Mouse (Mus musculus) kidney, postnatal 14 days (tissue): ENCODE results near the gene Zcchc10.
"Not testable (repeated sequence)": the region's sequence is repeated elsewhere in the genome, so short reads cannot be mapped to it uniquely, and the experiment has no call there.

Experiments used
- DNase-seq: peaks from one replicate; pipeline ENCODE4 v3.0.0; 2022; ENCODE audit warnings: mixed read lengths

The Zcchc10 gene

DNA sequence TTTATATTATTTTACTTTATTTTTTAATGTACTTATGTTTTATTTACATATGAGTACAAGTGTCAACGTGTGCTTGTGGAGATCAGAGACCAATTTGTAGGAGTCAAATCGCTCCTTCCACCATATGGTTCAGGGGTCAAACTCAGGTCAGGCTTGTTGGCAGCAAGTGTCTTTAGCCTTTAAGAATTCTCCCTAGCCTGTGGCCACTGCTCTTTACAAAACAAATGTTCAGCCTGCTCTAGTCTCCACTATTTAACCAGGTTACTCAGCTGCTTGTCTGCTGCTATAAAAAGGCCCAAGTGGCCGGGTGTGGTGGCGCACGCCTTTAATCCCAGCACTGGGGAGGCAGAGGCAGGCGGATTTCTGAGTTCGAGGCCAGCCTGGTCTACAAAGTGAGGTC is 6.4 kb upstream of the Zcchc10 start:
- DNase-seq: no peak

DNA sequence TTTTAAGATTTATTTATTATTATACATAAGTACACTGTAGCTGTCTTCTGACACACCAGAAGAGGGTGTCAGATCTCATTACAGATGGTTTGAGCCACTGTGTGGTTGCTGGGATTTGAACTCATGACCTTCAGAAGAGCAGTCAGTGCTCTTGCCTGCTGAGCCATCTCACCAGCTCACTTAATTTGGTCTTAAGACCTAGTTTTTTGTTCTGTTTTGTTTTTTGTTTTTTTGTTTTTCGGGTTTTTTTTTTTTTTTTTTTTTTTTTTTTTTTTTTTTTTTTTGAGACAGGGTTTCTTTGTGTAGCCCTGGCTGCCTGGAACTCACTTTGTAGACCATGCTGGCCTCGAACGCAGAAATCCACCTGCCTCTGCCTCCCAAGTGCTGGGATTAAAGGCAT is 5.9 kb upstream of the Zcchc10 start:
- not testable (repeated sequence) for DNase-seq

DNA sequence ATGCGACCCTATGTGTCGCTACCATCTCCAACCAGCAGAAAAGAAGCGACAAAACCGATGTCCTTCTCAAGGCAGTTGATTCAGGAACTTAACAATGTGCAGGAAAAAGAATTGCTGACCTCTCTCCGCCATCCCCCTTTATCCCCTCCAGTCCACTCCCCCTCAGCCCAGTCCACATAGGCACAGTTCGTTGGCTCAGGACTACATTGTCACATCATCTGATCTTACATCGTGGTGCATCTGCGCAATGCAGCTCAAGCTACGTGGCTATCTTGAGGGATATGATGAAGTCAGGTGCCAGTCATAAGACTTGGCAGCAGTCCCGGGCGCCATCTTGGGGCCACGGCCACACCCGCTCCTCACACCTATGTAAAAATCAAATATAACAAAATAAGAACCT is 4.6 kb upstream of the Zcchc10 start:
- not testable (repeated sequence) for DNase-seq

DNA sequence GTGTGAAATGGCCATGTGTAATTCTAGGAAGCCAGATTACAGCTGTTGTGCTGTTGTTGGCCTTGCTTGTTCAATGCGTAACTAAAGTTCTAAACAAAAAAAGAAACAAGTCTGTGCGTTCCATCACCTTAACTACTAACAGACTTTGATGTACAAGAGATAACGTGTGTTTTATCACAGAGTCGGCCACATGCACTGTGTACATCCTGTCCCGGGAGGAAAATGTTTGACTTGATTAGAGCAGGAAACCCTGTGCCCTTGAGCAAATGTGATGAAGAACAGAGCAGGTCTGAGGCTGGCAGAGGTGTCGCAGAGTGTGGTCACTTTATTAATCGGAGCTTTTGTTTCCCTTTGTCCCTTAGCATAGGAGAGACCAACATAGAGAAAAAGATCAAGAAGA is 5.8 kb downstream of the Zcchc10 start:
- no peak for DNase-seq

DNA sequence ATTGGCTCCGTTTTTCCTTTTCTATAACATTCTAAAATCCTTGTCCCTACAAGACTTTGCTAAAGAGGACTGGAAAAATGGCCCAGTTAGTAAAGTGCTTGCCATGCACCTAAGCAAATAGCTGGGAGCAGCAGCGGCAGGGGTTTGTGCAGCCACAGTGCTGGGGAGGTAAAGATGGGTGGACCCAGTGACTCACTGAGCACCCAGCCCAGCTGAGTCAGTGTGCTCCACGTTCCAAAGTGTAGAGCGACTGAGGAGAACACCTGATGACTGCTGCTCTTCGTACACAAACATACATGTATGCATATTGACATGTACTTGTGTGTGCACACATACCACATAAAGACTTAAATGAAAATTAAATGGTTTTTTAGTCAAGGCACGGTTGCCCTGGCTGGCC is 6.6 kb downstream of the Zcchc10 start:
- DNase-seq: no peak

DNA sequence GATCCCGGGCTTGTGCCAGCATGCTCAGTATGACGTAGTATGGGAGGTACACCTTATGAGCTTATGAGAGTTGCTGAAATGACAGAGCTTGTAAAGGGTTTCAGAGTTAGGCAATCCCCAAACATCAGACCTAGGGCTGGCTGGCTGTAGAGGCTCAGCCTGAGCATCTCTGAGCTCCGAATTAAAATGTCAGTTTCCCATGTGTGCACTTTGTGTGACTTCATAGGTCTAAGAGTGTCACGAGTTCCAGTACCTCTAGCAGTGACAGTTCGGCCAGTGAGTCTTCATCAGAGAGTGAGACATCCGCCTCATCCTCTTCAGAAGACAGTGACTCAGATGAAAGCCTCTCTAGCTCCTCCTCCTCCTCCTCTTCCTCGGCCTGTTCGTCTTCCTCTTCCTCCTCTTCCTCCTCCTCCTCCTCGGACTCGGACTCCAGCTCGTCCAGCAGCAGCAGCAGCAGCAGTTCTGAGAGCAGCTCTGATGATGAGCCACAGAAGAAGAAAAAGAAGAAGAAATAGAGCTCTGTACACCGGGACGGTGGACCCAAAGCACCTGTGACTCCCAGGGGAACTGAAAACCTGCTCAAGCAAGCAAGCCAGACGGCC is 7.7 kb downstream of the Zcchc10 start:
- no peak for DNase-seq

DNA sequence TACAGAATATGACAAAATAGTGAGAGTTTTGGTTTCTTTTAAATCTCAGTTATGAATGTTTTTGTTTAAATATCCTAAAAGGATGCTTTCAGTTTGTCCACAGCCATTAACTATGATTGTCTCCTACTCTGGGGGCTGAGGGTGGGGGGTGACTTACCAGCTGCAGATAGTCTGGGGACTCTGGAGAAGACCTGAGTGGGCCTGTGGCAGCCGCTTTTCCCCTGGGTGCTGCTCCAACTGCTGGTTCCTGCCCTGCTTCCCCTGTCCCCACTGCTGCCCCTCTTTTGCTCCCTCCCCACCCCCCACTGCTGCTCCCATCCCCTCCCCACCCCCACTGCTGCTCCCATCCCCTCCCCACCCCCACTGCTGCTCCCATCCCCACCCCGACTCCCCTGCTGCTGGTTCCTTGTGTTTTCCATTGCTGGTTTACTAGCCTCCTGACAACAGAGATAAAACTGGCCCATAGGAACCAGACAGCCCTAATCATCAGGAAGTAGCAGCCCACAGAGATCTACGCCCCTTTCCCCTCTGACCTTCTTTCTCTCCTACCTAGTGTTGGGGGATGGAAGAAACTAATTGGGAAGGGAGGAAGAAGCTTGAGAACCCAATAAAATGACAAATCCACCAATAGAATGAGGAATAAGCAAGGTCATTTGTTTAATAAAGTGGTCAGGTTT is 11.2 kb downstream of the Zcchc10 start:
- no peak for DNase-seq

DNA sequence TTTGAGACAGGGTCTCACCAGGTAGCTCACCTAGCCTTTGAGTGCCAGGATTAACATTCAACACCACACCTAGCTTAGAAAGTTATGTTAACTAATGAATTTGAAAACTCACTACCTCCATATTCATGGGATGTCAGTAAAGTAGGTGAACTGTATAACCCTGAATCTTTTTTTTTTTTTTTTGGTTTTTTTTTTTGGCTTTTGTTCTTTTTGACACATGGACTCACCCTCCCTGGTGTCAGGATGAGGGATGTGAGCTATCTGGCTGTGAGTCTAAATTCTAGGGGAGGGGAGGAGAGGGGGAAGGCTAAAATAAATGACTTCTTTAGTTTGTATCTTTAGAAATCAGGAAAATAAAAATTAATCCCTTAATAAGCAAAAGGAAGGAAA is 11.7 kb downstream of the Zcchc10 start:
- no peak for DNase-seq

DNA sequence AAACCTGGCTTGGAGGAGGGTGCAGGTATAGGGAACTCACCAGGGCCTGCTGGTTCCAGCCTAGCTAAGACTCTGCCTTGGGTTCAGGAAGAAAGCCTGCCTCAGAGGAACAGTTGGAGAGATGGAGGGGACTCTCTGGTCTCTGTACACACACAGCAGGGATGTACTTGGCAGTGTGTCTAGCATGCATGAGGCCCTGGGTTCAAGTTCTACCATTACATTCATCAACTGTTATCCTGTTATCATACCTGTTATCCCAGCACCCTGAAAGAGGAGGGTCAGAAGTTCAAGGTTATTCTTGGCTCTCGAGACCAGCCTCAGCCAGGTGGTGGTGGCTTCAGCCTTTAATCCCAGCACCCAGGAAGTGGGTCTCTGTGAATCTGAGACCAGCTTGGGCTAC is 12.4 kb downstream of the Zcchc10 start:
- no peak for DNase-seq

DNA sequence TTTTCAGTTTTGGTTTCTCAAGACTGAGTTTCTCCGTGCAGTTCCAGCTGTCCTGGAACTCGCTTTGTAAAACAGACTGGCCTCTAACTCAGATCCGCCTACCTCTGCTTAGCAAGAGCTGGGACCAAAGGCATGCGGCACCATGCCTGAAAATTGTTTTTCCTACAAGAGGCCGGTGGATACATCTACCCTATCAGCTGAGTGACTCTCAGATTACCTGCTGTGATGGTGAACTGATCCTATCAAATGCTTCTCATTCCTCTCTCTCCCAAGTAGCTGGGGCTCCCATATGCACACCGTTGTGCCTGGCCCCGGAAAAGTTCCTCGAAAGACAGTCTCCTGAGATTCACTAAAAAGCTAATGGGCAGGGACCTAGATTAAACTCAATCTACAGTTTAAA is 13.2 kb downstream of the Zcchc10 start:
- DNase-seq: no peak

DNA sequence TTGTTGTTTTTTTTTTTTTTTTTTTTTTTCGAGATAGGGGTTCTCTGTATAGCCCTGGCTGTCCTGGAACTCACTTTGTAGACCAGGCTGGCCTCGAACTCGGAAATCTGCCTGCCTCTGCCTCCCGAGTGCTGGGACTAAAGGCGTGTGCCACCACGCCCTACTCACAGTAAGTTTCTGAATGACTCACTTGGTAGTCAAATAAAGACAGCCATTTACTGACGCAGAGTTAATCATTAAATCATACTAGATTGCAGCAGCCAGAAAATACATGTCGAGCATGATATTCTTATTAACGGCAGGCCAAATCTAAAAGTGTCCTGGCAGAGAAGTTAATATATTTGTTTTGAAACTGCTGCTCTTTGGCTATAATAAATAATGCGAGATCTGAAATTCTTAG is 16.5 kb downstream of the Zcchc10 start:
- not testable (repeated sequence) for DNase-seq

DNA sequence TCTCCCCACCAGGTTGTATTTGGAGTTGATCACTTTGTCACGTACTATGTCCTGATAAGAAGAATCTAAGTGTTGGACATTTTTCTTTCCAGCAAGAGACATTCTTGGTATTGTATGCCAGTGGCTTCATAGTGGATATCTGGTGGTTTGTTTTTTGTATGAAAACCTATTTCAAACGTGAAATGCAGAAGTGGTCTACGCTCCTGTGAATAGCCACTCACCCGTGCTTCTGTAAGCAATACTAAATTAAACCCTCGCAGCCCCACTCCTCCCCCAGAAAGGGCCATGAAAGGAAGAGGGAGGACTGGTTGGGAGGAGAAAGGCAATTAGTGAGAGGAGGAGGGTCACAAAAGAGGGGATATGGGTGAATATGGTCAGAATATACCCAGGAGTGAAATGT is 18.2 kb downstream of the Zcchc10 start:
- DNase-seq: no peak

DNA sequence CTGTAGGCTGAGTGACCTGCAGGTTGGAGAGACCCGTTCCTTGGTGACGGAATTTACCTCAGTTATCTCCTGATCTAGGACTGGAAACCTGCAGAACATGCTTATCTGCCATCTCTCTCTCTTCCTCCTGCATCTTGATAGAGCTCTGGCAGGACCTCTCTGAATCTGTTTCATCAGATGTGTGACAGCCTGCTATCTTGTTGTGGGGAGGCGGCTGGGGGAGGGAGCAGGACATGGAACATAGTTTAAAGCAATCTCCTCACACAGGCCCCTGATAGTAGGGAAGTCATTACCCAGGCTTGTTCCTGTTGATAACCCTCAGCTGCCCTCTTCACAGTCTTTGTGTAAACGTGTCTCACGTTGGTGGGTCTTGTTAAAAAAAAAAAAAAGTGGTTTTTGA is 20.8 kb downstream of the Zcchc10 start:
- DNase-seq: no peak

DNA sequence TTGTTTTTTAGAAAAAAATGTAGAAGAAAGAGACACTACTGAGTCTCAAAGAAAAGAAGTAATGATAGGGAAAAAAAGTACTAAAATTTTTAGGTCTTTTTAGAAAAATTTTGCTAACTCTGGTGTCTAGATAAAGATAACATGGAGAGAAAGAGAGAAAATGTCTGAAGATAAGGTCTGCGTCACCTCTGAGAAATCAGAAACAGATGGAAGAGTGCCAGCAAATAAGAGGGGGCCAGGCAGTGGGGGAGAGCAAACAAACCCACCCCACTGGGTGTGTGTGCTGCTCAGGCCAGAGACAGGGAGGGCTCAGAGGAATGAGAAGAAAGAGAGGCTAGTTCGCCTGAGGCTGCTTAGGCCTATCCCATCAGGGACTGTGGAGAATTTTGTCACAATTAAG is 21.3 kb downstream of the Zcchc10 start:
- no peak for DNase-seq

DNA sequence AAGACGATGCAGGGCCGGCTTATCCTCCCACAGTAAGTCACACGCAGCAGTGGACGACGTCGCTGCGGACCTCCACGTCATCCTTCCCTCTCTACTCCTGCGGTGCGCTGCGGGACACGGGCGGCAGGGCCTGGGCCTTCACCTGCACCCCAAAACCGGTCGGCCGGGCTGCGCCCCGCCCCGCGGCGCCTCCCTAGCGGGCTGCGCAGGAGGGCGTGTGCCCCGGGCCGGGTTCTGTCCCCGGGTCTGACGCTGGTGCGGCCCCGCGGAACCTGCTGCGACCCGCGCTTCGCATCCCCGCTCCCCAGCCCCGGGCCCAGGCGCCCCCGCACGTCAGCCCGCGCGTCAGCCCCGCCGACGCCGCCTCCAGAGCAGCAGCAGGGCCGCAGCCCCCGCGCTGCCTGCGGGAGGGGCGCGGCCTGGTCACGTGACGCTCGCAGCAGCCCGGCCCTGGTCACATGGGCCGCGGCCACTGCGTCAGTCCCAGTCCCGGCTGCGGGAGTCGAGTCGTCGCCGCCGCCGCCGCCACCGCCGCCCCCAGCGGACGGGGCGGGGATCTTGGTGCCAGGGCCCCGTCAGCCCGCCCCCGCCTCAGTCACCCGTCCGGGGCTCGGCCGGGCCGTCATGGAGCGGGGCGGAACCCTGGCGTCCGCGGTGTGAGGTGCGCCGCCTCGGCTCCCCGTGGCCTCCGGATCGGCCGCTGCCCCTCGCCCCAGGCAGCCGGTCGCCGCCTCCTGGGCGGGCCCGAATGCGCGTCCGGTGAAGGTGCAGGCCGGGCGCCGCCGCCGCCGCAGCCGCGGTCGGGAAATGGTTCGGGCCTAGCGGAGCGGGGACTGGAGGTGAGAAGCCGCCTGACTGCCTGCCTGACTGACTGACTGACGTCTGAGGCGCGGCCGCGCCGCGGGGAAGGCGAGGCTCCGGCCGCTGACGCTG is 26.1 kb downstream of the Zcchc10 start, which contains the start of gene Aff4:
Gene Aff4 (plus strand): TSS at position 543 of the 933 bp plus-strand sequence.
- peak; percentile 94 for DNase-seq

DNA sequence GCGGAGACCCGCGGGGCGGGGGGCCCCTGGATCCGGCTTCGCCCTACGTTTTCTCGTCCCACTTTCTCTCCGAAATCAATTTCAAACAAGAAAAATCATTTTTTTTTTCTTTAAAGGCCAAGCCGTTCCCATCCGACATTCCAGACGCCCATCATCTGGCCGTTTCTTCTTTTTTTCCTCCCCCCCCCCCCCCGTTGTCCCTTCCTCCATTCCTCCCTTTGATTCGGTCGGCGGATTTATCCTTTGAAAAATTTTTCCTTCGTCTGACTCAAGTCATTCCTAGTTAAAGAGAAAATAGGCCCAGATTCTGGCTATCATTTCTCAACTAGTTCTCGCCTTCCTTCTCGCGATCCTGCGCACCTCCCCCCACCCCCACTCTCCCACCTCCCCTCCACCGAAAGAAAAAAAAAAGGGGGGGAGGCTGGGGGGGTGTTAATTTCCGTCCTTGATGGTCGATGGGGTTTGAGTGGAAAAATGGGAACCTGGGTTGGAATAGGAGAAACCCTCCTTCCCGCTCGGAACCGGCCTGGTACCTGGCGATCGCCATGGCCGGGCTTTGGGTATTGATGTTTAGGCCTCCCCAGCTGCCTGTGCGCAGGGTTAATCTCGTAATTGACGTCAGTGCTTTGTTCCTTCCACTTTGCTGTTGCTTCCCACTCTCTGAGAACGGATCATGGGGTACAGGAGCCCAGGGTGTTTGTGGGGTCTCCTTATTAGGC is 26.9 kb downstream of the Zcchc10 start:
- DNase-seq: peak; percentile 54

DNA sequence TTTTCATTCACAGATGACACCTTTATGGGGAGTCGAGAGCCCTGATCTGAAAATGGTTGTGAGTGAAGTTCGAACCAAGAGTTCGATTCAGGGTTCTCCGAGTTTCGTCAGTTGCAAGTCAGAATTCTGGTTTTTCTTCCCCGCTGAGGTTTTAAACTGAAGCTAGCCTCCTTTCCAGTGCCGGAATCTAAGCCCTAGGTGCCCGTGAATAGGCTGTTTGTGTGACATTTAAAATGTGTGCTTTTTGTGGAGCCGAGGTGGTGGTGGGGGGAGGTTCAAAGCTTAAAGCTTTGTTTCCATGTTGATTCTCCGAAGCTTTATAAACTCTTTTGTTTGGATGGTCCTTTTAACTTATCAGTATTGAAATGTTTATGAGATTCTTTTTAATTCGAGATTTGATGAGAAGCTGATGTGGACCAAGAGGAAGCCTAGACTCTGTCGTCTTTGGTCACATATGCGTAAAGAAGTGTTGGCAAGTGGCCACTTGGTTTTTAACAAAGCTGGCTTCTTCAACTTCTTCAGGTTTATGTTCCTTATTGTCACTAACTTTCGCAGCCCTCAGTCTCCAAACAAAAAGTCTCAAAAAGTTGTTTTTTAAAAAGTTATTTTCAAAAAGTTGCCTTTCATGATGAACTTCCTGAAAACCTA is 27.6 kb downstream of the Zcchc10 start:
- peak; percentile 17 for DNase-seq

DNA sequence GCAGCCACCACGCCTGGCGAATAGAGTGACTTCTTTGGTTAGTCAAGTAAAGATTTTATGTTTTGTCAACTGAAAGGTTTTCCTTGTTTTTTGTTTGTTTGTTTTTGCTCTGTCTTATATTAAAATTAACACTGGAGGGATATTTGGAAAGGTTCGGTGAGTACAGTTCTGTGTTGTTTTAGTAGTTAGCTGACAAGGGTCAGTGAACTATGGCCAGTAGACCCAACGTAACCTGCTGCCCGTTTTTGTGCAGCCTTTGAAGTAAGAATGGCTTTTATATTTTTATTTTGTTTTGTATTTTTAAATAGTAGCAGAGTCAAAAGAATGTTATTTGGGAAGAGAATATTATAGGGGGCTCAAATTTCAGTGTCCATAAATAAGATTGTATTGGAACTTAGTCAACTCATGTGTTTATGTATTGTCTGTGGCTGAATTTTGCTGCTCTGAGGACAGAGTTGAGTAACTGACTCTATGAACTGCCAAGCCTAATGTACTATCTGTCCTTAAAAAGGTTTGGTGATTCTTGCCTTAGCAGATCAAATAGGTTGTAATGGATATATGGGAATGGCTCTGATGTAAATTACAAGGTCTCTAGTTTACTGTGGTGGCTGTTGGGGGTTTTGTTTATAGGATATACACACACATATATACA is 34.2 kb downstream of the Zcchc10 start:
- DNase-seq: no peak

DNA sequence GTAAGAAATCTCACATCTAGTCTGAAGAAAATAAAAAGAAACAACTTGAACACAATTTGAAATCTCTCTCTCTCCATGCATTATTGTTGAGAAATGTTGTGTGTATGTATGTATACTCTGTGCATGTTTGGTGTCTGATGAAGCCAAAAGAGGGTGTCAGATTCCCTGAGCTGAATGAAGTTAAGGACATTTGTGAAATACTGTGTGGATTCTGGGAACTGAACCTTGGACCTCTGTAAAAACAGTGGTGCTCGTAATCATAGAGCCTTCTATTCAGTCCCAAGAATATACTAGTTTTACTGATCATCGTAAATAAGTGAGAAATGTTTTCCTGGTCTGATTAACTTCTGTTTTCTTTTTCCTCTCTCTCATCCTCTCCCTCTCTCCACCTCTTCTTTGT is 42.6 kb downstream of the Zcchc10 start:
- DNase-seq: no peak

DNA sequence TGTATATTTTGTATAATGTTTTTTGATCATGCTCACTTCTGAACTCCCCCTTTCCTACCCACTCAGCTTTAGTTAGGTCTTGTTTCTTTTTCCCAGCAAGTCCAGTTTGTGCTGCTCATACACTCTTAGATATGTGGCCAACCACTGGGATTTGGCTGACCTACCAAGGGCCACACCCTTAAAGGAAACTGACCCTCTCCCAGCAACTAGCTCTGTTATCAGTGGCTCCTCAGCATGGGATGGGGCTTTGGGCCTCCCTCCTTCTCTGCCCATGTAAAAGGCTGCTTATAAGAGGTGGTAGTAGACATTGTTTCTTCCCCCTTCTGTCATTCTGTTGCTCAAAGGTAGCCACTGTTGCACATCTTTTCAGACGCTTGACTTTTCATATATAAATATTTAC is 54.4 kb downstream of the Zcchc10 start:
- DNase-seq: no peak
